25 mouse cellular contexts compared by ENCODE assay signal in genomic region chr16:85538367-85538766, GRCm38 (mm10). TPM values are rescaled to one million over a fixed set of nuclear protein-coding genes. Genes with fewer than 3 reads are reported as not detected.
DNase-seq lines count a peak whose midpoint lies in the region; ATAC-seq and TF ChIP-seq lines count a peak whose summit lies in the region.
"Had no signal": no experiment of that assay in that cellular context is flagged by ENCODE, and none has a peak within 500 bp of the region (broad histone marks: within the 10 kb centered on the region; RNA-seq: fewer than 3 reads in every experiment).

No protein-coding gene starts in this region.

- TF ChIP-seq EP300 in lung, postnatal 0 days (IDR thresholded peaks at IDR 0.05) = no peak

- H3K36me3 ChIP-seq in kidney, embryonic 15.5 days = no peaks in the 10 kb centered on the region
- H3K36me3 ChIP-seq in lung, postnatal 0 days (ENCODE audit: insufficient read depth, low read length) = no peaks in the 10 kb centered on the region
- H3K36me3 ChIP-seq in liver, embryonic 11.5 days (ENCODE audit: control insufficient read depth, insufficient read depth, low read length) = no peaks in the 10 kb centered on the region
- H3K36me3 ChIP-seq in midbrain, embryonic 16.5 days (ENCODE audit: control insufficient read depth, insufficient read depth, low read length) = no peaks in the 10 kb centered on the region
- H3K36me3 ChIP-seq: embryonic facial prominence, embryonic 15.5 days; heart, embryonic 12.5 days; limb, embryonic 12.5 days; liver, embryonic 12.5 days; midbrain, embryonic 13.5 days; neural tube, embryonic 12.5 days had no signal

- no peaks in the 10 kb centered on the region for H3K4me1 ChIP-seq in kidney, embryonic 15.5 days
- no peaks in the 10 kb centered on the region for H3K4me1 ChIP-seq in lung, postnatal 0 days (ENCODE audit: insufficient read depth, low read depth, low read length)
- H3K4me1 ChIP-seq in lung, adult 2 months (ENCODE audit: control insufficient read depth, insufficient read depth, low read length) = peaks cover 7% of the 10 kb centered on the region; the same call in 1 of the 2 replicates
- H3K4me1 ChIP-seq in liver, embryonic 11.5 days (replicated peaks; ENCODE audit: control insufficient read depth, insufficient read depth, low read length) = no peaks in the 10 kb centered on the region
- no peaks in the 10 kb centered on the region for H3K4me1 ChIP-seq in midbrain, embryonic 16.5 days (ENCODE audit: control insufficient read depth, insufficient read depth, low read length)
- H3K4me1 ChIP-seq: embryonic facial prominence, embryonic 15.5 days; liver, embryonic 12.5 days; midbrain, embryonic 13.5 days; neural tube, embryonic 12.5 days had no signal

- TF ChIP-seq CTCF in gastrocnemius, adult 2 months (IDR thresholded peaks at IDR 0.05) = no peak
- no peak for TF ChIP-seq CTCF in lung, postnatal 0 days (IDR thresholded peaks at IDR 0.05)
- no peak for TF ChIP-seq CTCF in lung, adult 2 months (IDR thresholded peaks at IDR 0.05; ENCODE audit: insufficient read depth, low read length)

- H3K27me3 ChIP-seq in kidney, embryonic 15.5 days = no peaks in the 10 kb centered on the region
- no peaks in the 10 kb centered on the region for H3K27me3 ChIP-seq in lung, postnatal 0 days (replicated peaks; ENCODE audit: insufficient read depth, low read length)
- H3K27me3 ChIP-seq in liver, embryonic 11.5 days (replicated peaks; ENCODE audit: control insufficient read depth, insufficient read depth, low read length) = no peaks in the 10 kb centered on the region
- no peaks in the 10 kb centered on the region for H3K27me3 ChIP-seq in midbrain, embryonic 16.5 days (ENCODE audit: control insufficient read depth, insufficient read depth, low read depth, low read length)
- H3K27me3 ChIP-seq: embryonic facial prominence, embryonic 15.5 days; heart, embryonic 12.5 days; limb, embryonic 12.5 days; liver, embryonic 12.5 days; megakaryocyte, embryonic 14.5 days; midbrain, embryonic 13.5 days; neural tube, embryonic 12.5 days had no signal

- 60% methylated on average over 5 of the region's 5 CpGs for WGBS in kidney, embryonic 15.5 days
- WGBS in lung, postnatal 0 days = 50% methylated on average over 5 of the region's 5 CpGs
- 46% methylated on average over 5 of the region's 5 CpGs for WGBS in lung, adult 2 months
- WGBS in liver, embryonic 11.5 days = 67% methylated on average over 5 of the region's 5 CpGs
- WGBS in midbrain, embryonic 16.5 days = 90% methylated on average over 5 of the region's 5 CpGs

- peak overlapping the region; percentile 61 for H3K27ac ChIP-seq in gastrocnemius, adult 2 months
- H3K27ac ChIP-seq in kidney, embryonic 15.5 days = no peak overlapping the region
- no peak overlapping the region for H3K27ac ChIP-seq in lung, postnatal 0 days (ENCODE audit: low read length)
- no peak overlapping the region for H3K27ac ChIP-seq in liver, embryonic 11.5 days (ENCODE audit: low read depth, low read length)
- no peak overlapping the region for H3K27ac ChIP-seq in midbrain, embryonic 16.5 days (ENCODE audit: low read length)
- H3K27ac ChIP-seq: embryonic facial prominence, embryonic 15.5 days; hindbrain, embryonic 14.5 days; kidney, postnatal 0 days; layer of hippocampus, adult 2 months; limb, embryonic 12.5 days; liver, embryonic 12.5 days; midbrain, embryonic 13.5 days; neural tube, embryonic 12.5 days had no signal

- no peak for DNase-seq in gastrocnemius, adult 2 months
- no peak for DNase-seq in gastrocnemius, postnatal 4 days (ENCODE audit: low spot score in 2 of 2)
- peak; percentile 25 for DNase-seq in kidney, adult 9 months
- no peak for DNase-seq in lung, postnatal 0 days (ENCODE audit: low spot score)
- no peak for DNase-seq in lung, adult 2 months
- no peak for DNase-seq in liver, embryonic 11.5 days (ENCODE audit: low spot score)
- DNase-seq: adrenal gland, postnatal 14 days; cerebellum, adult 8-10 months; gastrocnemius, postnatal 25 days; thymus, postnatal 14 days had no signal

- ATAC-seq in kidney, embryonic 15.5 days (replicated peaks; ENCODE audit: low FRiP score) = no peak
- 0 out of 2 replicates have a peak, but pooled peaks have one; percentile 35 for ATAC-seq in lung, postnatal 0 days
- no peak for ATAC-seq in liver, embryonic 11.5 days (replicated peaks; ENCODE audit: low FRiP score)
- no peak for ATAC-seq in midbrain, embryonic 16.5 days
- ATAC-seq: CD4-positive, CD25-positive, alpha-beta regulatory T cell, adult 4 months; forebrain, embryonic 14.5 days; inflammation-experienced regulatory T-cells, adult 6 months; liver, embryonic 12.5 days; midbrain, embryonic 13.5 days had no signal

- no peak overlapping the region; the same call in 1 of the 2 replicates for H3K4me3 ChIP-seq in gastrocnemius, adult 2 months
- H3K4me3 ChIP-seq in kidney, embryonic 15.5 days (replicated peaks) = no peak overlapping the region
- no peak overlapping the region for H3K4me3 ChIP-seq in lung, postnatal 0 days (ENCODE audit: low read depth, low read length)
- no peak overlapping the region for H3K4me3 ChIP-seq in lung, adult 2 months (replicated peaks; ENCODE audit: extremely low read depth, low read depth, low read length)
- no peak overlapping the region for H3K4me3 ChIP-seq in liver, embryonic 11.5 days (ENCODE audit: low read depth, low read length)
- no peak overlapping the region for H3K4me3 ChIP-seq in midbrain, embryonic 16.5 days (ENCODE audit: low read depth, low read length)
- H3K4me3 ChIP-seq: embryonic facial prominence, embryonic 15.5 days; heart, embryonic 12.5 days; layer of hippocampus, adult 2 months; limb, embryonic 12.5 days; liver, embryonic 12.5 days; megakaryocyte, embryonic 14.5 days; midbrain, embryonic 13.5 days; neural tube, embryonic 12.5 days had no signal

- H3K9ac ChIP-seq in kidney, embryonic 15.5 days = no peak overlapping the region
- no peak overlapping the region for H3K9ac ChIP-seq in lung, postnatal 0 days (replicated peaks; ENCODE audit: low read depth)
- H3K9ac ChIP-seq in liver, embryonic 11.5 days (ENCODE audit: low read depth, low read length) = no peak overlapping the region
- no peak overlapping the region for H3K9ac ChIP-seq in midbrain, embryonic 16.5 days (ENCODE audit: low read depth, low read length)
- H3K9ac ChIP-seq: embryonic facial prominence, embryonic 15.5 days; heart, embryonic 12.5 days; hindbrain, embryonic 14.5 days; limb, embryonic 12.5 days; liver, embryonic 12.5 days; midbrain, embryonic 13.5 days; neural tube, embryonic 12.5 days had no signal

- TF ChIP-seq POLR2A in lung, adult 2 months (IDR thresholded peaks at IDR 0.05; ENCODE audit: borderline replicate concordance, extremely low read depth, low read depth, low read length) = no peak

- no peak overlapping the region for H3K4me2 ChIP-seq in kidney, embryonic 15.5 days
- H3K4me2 ChIP-seq in lung, postnatal 0 days (replicated peaks; ENCODE audit: low read depth, low read length) = no peak overlapping the region
- no peak overlapping the region for H3K4me2 ChIP-seq in liver, embryonic 11.5 days
- no peak overlapping the region for H3K4me2 ChIP-seq in midbrain, embryonic 16.5 days (ENCODE audit: low read length)
- H3K4me2 ChIP-seq: embryonic facial prominence, embryonic 15.5 days; heart, embryonic 12.5 days; hindbrain, embryonic 14.5 days; limb, embryonic 12.5 days; liver, embryonic 12.5 days; midbrain, embryonic 13.5 days; neural tube, embryonic 12.5 days had no signal

- no peaks in the 10 kb centered on the region for H3K9me3 ChIP-seq in kidney, embryonic 15.5 days (replicated peaks)
- H3K9me3 ChIP-seq in lung, postnatal 0 days (ENCODE audit: low read length) = no peaks in the 10 kb centered on the region
- H3K9me3 ChIP-seq in liver, embryonic 11.5 days (ENCODE audit: control insufficient read depth, low read length) = no peaks in the 10 kb centered on the region
- H3K9me3 ChIP-seq in midbrain, embryonic 16.5 days (replicated peaks; ENCODE audit: control insufficient read depth, low read length, poor library complexity, severe bottlenecking) = no peaks in the 10 kb centered on the region
- H3K9me3 ChIP-seq: embryonic facial prominence, embryonic 15.5 days; heart, embryonic 12.5 days; limb, embryonic 12.5 days; liver, embryonic 12.5 days; megakaryocyte, embryonic 14.5 days; midbrain, embryonic 13.5 days; neural tube, embryonic 12.5 days had no signal

- intact Hi-C loops in gastrocnemius, adult 2 months (cut with DNase I) = no loop called here

RNA-seq across cellular contexts. Expression of gene Cyyr1, which starts 14.8 kb away (rescaled TPM):
- 10 to 100 TPM; 10.2 to 15.4 TPM for total RNA-seq in gastrocnemius, adult 2 months (2021)
- total RNA-seq in gastrocnemius, postnatal 4 days (2021) = 10 to 100 TPM in 1 of 2 experiments, 1 to 10 TPM in 1; 9.5 to 11.2 TPM
- 6.4 and 6.5 TPM in 2 replicates for polyA plus RNA-seq in kidney, embryonic 15.5 days (2015; fragmentation: Nextera tagmentation; extraction: Ambion mirVana)
- 29.1 and 44.1 TPM in 2 replicates for polyA plus RNA-seq in lung, postnatal 0 days (2015; fragmentation: Nextera tagmentation; extraction: Ambion mirVana)
- polyA plus RNA-seq in lung, adult 2 months (2012; rRNA removed) = 93.4 and 113 TPM in 2 replicates
- polyA plus RNA-seq in liver, embryonic 11.5 days (2014; fragmentation: Nextera tagmentation; extraction: Ambion mirVana) = 1.5 and 2.1 TPM in 2 replicates
- 1.8 and 2.7 TPM in 2 replicates for polyA plus RNA-seq in midbrain, embryonic 16.5 days (2015; fragmentation: Nextera tagmentation; extraction: Ambion mirVana)
